Mouse (Mus musculus) neural tube, embryonic 14.5 days (tissue): Measurements from ENCODE around the gene Lnx1. TPM values are rescaled to one million over a fixed set of nuclear protein-coding genes. Genes with fewer than 3 reads are reported as not detected.
A peak's percentile ranks its signal among the peaks of the same experiment; 100 is the strongest.

ENCODE experiments used
- ATAC-seq: fragments of 200-750 bp; cut with Nextera tagmentation; 2 replicates; pipeline ENCODE4 v1.8.0; 2017; ENCODE audit warnings: low read depth, mild to moderate bottlenecking, moderate TSS enrichment, moderate library complexity
- H3K27ac ChIP-seq: fragments of 300-500 bp; sonication (generic); 2 replicates; pipeline ENCODE4 v1.5.1; 2014; ENCODE audit warnings: low read depth, mild to moderate bottlenecking, control low read depth, low read length, moderate library complexity, mixed read lengths
- H3K27me3 ChIP-seq: fragments of 300-500 bp; sonication (generic); 2 replicates; pipeline ENCODE4 v1.6.1; 2014; ENCODE audit warnings: low read length; ENCODE audit not compliant: control insufficient read depth, insufficient read depth
- H3K36me3 ChIP-seq: fragments of 300-500 bp; sonication (generic); 2 replicates; pipeline ENCODE4 v1.6.1; 2014; ENCODE audit warnings: low read length, mixed read lengths; ENCODE audit not compliant: control insufficient read depth, insufficient read depth
- H3K4me1 ChIP-seq: fragments of 300-500 bp; sonication (generic); 2 replicates; pipeline ENCODE4 v1.6.1; 2014; ENCODE audit warnings: low read length; ENCODE audit not compliant: control insufficient read depth, insufficient read depth
- H3K4me2 ChIP-seq: fragments of 300-500 bp; sonication (generic); 2 replicates; pipeline ENCODE4 v1.6.1; 2014; ENCODE audit warnings: mild to moderate bottlenecking, low read depth, low read length, control low read depth
- H3K4me3 ChIP-seq: fragments of 300-500 bp; sonication (generic); 2 replicates; pipeline ENCODE4 v1.5.1; 2014; ENCODE audit warnings: low read depth, low read length, control low read depth, mixed read lengths
- H3K9ac ChIP-seq: fragments of 300-500 bp; sonication (generic); replicated peaks from 2 replicates; pipeline ENCODE4 v1.6.1; 2014; ENCODE audit warnings: low read depth, mild to moderate bottlenecking, control low read depth, low read length, mixed read lengths
- H3K9me3 ChIP-seq: fragments of 300-500 bp; sonication (generic); 2 replicates; pipeline ENCODE4 v1.6.1; 2016; ENCODE audit warnings: low read length; ENCODE audit not compliant: control insufficient read depth
- WGBS: fragments of 180-500 bp; shearing (Covaris S2); extraction: QIAGEN DNeasy Blood & Tissue Kit; methylation state at CpG from one replicate; pipeline ENCODE4 v1.1.7; 2014; 5-methylcytosine and 5-hydroxymethylcytosine counted together
- polyA plus RNA-seq: library from polyadenylated mRNA; unstranded; fragments of >200 nt; fragmentation: Nextera tagmentation; extraction: Ambion mirVana; gene quantifications from 2 replicates; pipeline ENCODE4 v1.2.1, GENCODE M21; 2014

Lnx1 gene
- polyA plus RNA-seq, 1 experiment from 2014 or later = 12.6 TPM

DNA sequence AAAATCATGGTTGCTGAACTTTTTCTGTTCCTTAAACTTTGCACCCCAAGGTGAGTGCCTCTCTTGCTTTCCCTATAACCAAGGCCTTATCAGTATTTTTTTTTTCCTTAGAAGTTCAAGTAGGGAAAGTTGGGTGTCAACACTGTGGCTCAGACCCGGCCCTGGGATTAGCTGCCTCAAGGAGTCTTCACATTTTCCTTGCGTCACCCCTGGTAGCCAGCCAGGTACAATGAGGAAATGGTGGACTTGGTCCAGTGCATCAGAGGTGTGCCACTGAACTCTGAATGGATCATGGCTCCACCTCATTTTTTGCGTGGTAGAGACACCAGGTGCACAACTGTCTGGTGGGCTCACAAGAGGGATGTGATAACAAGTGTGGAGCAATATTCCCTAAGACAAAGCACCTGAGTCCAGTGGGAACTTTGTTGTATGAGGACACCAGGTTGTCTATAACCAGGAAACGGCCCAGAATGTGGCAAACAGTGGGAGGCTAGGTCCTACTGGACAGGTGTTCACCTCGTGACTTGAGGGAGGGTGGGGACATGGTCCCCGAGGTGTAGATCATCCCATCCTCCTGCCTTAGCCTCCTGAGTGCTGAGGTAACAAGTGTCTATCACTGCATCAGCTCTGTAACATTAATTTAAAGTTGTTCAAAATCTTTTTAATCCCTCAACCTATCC is 10.2 kb downstream of the Lnx1 start:
- Histone ChIP-seq H3K4me1 (no peaks in the 10 kb centered on the region), H3K9ac (no peak overlapping the region), H3K36me3 (no peaks in the 10 kb centered on the region), H3K27ac (no peak overlapping the region), H3K4me3 (no peak overlapping the region), H3K4me2 (no peak overlapping the region), H3K27me3 (no peaks in the 10 kb centered on the region), H3K9me3 (no peaks in the 10 kb centered on the region)
- no peak for ATAC-seq
- 92% methylated on average over 6 of the region's 6 CpGs for WGBS

DNA sequence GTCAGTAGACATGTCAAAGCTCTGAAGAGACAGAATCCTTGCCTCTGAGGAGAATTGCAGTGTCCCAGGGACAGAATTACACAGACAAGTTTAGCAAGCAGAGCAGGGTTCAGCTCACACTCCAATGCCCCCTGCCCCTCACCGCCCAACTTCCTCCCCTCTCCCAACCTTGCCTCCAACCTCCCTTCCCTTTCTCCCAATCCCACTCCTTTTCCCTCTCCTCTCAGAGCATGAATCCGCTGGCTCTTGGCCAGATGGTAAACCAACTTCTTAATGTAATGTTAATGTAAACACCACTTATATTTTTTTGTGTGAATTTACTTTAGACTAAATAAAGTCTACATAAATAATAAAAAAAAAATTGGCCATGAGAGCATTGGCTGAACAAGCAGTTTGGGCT is 13.9 kb downstream of the Lnx1 start:
- Histone ChIP-seq H3K9ac (no peak overlapping the region), H3K4me1 (no peaks in the 10 kb centered on the region), H3K4me2 (no peak overlapping the region), H3K4me3 (no peak overlapping the region), H3K36me3 (no peaks in the 10 kb centered on the region), H3K9me3 (no peaks in the 10 kb centered on the region), H3K27me3 (no peaks in the 10 kb centered on the region), H3K27ac (no peak overlapping the region)
- 94% methylated on average over 2 of the region's 2 CpGs for WGBS
- no peak for ATAC-seq

DNA sequence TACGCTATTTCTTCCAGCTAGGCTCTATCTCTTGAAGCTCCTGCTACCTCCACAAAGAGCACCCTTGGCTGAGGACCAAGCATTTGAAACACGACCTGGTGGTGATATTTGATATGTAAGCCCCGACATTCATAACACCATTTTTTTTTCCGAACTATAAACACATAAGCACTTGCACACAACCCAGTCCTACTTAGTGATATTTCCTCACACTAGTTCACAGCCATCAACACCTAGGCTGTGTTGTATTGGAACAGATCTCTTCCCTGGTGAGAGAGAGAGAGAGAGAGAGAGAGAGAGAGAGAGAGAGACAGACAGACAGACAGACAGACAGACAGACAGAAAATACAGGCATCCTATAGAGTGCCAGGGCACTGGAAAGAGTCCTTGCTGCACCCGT is 17.8 kb downstream of the Lnx1 start:
- Histone ChIP-seq H3K9me3 (no peaks in the 10 kb centered on the region), H3K27ac (no peak overlapping the region), H3K4me2 (no peak overlapping the region), H3K27me3 (no peaks in the 10 kb centered on the region), H3K4me3 (no peak overlapping the region), H3K4me1 (no peaks in the 10 kb centered on the region), H3K36me3 (no peaks in the 10 kb centered on the region), H3K9ac (no peak overlapping the region)
- 83% methylated on average over 5 of the region's 5 CpGs for WGBS
- no peak for ATAC-seq

DNA sequence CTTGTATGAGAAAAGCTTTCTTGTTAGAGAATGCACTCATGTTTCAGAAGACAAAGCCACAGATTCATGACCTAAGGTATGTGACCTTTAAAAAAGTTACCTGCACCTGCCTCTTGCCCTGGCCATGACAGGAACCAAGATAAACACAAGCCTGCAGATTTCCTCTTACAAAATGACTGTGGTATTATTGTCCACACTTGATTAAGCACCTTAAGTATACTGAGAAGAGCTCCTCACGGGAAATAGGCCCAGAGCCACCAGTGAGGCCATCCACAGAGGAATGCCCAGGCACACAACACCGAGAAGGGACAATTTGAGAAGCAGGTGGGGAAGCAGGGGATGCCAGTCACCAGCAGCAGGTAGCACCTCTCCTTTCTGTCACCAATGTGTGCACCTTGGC is 18.9 kb downstream of the Lnx1 start:
- Histone ChIP-seq H3K36me3 (no peaks in the 10 kb centered on the region), H3K4me3 (no peak overlapping the region), H3K9me3 (no peaks in the 10 kb centered on the region), H3K9ac (no peak overlapping the region), H3K27me3 (no peaks in the 10 kb centered on the region), H3K4me1 (no peaks in the 10 kb centered on the region), H3K4me2 (no peak overlapping the region), H3K27ac (no peak overlapping the region)
- WGBS = 85% methylated on average over 2 of the region's 2 CpGs
- no peak for ATAC-seq

DNA sequence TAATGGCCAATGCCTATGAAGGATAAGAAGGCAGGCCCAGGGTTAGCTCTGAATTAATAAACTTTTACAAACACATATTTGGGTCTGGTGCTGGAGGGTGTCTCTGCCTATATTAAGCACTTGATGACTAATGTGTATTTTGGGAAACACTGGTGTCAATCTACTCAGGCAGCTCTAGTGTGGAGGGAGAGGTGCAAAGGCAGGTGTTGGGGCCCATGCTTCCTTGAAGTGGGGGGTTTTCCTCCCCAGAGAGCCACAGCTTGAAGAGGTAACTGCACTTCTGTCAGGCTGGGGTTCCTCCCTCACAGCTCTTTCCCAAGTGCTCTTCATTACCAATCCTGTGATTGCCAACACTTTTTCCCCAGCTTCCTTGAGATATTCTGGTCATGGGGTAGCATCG is 20.0 kb downstream of the Lnx1 start:
- ATAC-seq = no peak
- Histone ChIP-seq H3K4me3 (no peak overlapping the region), H3K9me3 (no peaks in the 10 kb centered on the region), H3K27me3 (no peaks in the 10 kb centered on the region), H3K27ac (no peak overlapping the region), H3K4me1 (no peaks in the 10 kb centered on the region), H3K36me3 (no peaks in the 10 kb centered on the region), H3K4me2 (no peak overlapping the region), H3K9ac (no peak overlapping the region)
- WGBS = 96% methylated on average over 1 of the region's 1 CpGs

DNA sequence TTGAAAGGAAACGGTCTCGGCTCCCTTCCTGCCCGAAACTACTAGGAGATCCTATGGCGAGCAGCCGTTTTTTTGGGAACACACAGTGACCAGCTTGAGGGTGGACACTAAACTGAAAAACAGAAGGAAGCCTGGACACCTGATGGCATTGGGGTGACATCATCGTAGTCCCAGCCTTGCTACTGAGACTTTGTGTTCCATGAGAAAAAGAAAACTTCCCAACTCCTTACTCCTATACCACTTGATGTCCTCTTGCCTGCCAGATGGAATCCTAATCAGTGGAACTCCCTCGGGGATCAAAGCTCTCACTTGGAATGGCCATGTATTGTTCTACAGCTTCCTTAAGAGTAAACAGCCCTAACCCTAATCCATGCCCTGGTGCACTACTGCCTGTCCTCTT is 23.1 kb downstream of the Lnx1 start:
- 82% methylated on average over 7 of the region's 7 CpGs for whole genome bisulfite sequencing
- Histone ChIP-seq H3K4me3 (no peak overlapping the region), H3K27ac (no peak overlapping the region), H3K4me2 (no peak overlapping the region), H3K9ac (no peak overlapping the region), H3K27me3 (no peaks in the 10 kb centered on the region), H3K9me3 (no peaks in the 10 kb centered on the region), H3K4me1 (no peaks in the 10 kb centered on the region), H3K36me3 (no peaks in the 10 kb centered on the region)
- ATAC-seq = no peak

DNA sequence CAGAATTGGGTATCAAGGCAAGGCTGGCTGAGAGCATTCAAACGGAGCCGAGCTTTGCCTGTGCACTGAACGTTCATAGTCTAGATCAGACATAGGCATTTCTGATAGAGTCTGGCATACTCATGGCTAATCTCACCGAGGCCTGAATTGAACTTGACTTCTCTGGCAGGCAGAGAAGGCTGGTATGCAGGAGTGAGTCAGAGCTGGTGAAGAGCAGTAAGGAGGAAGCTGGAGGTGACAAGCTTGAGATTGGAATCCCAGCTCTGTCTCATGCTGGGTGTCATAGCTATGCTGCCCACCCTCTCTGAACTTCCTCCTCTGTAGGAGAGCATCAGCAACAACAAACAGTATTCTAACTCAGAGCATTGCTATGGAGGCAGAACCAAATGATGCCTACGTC is 24.0 kb downstream of the Lnx1 start:
- no peaks in the 10 kb centered on the region for H3K27me3 ChIP-seq
- no peak overlapping the region for H3K27ac ChIP-seq
- H3K4me3 ChIP-seq = no peak overlapping the region
- no peak for ATAC-seq
- H3K4me1 ChIP-seq = no peaks in the 10 kb centered on the region
- no peak overlapping the region for H3K4me2 ChIP-seq
- WGBS = 95% methylated on average over 5 of the region's 5 CpGs
- no peaks in the 10 kb centered on the region for H3K36me3 ChIP-seq
- H3K9me3 ChIP-seq = no peaks in the 10 kb centered on the region
- H3K9ac ChIP-seq = no peak overlapping the region

DNA sequence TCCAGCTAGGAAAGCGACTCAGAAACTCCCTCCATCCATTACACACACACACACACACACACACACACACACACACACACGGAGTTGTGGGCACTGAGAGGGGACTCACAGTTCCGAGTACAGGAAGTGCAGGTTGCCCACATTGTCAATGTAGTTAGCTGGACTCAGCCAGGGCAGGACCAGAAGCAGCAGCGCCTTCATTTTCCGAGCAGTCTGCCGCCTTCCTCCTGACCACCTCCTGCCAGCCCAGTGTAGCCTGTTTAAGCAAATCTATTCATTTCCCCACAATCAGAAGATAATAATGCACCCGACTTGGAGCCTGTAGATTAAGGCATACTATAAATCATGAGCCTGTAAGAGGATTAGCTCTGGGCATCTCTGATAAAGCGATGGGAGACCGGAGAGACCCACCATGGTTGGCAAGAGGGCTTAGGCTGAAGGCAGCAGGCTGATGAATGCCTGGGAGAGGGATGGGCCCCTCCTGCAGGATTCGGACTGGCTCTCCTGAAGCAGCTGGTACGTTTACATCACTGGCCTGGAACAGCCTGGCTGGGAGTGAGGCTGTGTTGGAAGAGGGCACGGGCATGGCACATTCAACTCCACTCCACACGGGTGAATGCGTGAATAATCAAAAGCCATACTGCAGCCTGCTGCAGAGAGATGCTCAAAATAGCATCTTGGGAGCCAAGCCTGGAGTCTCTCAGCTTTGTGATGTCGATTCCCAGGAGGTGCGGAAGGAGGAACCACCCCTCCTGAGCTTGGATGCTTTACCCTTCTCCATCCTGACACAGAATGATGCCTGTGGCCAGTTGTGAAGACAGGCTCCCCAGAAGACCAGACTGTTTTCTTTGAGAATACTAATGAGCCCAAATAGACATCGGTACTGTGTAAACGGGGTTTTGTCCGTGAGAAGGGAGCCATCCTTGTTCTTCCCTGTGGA is 25.0 kb downstream of the Lnx1 start:
- Histone ChIP-seq H3K4me2 (peak overlapping the region; percentile 29), H3K27me3 (no peaks in the 10 kb centered on the region), H3K36me3 (no peaks in the 10 kb centered on the region), H3K4me1 (no peaks in the 10 kb centered on the region), H3K27ac (peak overlapping the region; percentile 69), H3K9ac (peak overlapping the region; percentile 47; the same call in 1 of the 2 replicates), H3K9me3 (no peaks in the 10 kb centered on the region), H3K4me3 (peak overlapping the region; percentile 24)
- peak; percentile 96 for ATAC-seq
- 47% methylated on average over 19 of the region's 19 CpGs for WGBS

DNA sequence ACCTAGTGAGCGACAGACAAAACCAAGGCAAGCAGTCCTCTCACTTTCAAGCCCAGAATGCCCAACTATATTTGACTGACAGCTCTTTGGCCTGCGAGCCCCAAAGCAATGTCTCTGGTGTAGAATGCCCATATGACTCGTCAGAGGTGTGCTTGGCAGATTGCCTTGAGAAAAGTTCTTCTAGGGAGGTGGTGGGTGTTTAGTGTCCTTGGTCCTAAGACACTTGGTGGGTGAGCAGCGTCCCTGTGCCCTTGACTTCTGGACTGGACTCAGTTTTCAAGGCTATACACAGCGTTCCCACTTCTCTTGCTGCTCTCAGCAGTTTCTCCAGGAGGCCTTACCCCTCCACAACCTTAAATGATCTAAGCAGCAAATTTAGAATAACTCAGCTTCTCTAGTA is 30.2 kb downstream of the Lnx1 start:
- H3K27ac ChIP-seq = no peak overlapping the region
- no peak overlapping the region for H3K9ac ChIP-seq
- no peaks in the 10 kb centered on the region for H3K36me3 ChIP-seq
- H3K4me1 ChIP-seq = no peaks in the 10 kb centered on the region
- H3K4me2 ChIP-seq = no peak overlapping the region
- no peaks in the 10 kb centered on the region for H3K9me3 ChIP-seq
- no peaks in the 10 kb centered on the region for H3K27me3 ChIP-seq
- no peak for ATAC-seq
- H3K4me3 ChIP-seq = no peak overlapping the region
- WGBS = 93% methylated on average over 5 of the region's 5 CpGs
